Mouse (Mus musculus): ENCODE measurements around the gene Sorbs2.

DNA sequence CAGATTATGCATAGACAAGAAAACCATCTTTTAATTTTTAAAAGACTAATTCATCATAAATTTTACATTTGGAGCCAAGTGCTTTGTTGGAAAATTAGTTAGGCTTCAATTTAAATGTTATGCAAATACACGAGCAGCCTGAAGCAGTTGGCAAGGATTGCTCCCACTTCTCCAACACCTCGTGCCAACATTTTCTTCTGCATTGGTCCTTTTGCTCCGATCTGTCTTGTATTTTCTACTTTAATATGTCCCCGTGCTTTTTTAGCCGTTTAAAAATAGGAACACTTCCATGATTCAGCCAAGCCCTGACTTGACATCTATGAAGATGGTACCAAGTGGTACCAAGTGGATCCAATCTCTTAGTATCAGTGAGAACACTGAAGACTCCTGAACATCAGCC lies 50.8 kb downstream of the Sorbs2 start:
- TF ChIP-seq MYOG (IDR thresholded peaks at IDR 0.05; ENCODE audit: control insufficient read depth in 1 of 3, insufficient read depth in 1 of 3, insufficient read length in 2 of 3, low read depth in 2 of 3) (no peak), POLR2A (IDR thresholded peaks at IDR 0.05; ENCODE audit: insufficient read length, low read depth) (no peak)
